Mouse (Mus musculus): ENCODE data around the gene Adamtsl5. TPM values are rescaled to one million over a fixed set of nuclear protein-coding genes. Genes with fewer than 3 reads are reported as not detected.

Adamtsl5 gene
- total and polyA plus RNA-seq, 3 experiments, result 71.9 to 85.2 (median 84.5) TPM

GRCm38 (mm10) chr10:80312586-80313504 is 35.4 kb downstream of the Adamtsl5 start:
- H3K36me3 ChIP-seq (ENCODE audit: control insufficient read depth, insufficient read depth, low read length), result no peaks in the 10 kb centered on the region
- H3K9ac ChIP-seq (ENCODE audit: low read depth, low read length), result no peak overlapping the region
- no peak overlapping the region for H3K27ac ChIP-seq
- 67% methylated on average over 54 of the region's 54 CpGs for WGBS
- DNase-seq, result no peak
- no peaks in the 10 kb centered on the region for H3K79me2 ChIP-seq (replicated peaks; ENCODE audit: control insufficient read depth, insufficient read depth, low read length)
- H3K4me3 ChIP-seq, result no peak overlapping the region
- peaks cover 3% of the 10 kb centered on the region; the same call in 1 of the 2 replicates for H3K4me1 ChIP-seq (ENCODE audit: control insufficient read depth, insufficient read depth, low read length)
- intact Hi-C loops (cut with DNase I), result no loop called here
- no peak for TF ChIP-seq EP300 (IDR thresholded peaks at IDR 0.05; ENCODE audit: insufficient read depth, low read depth, low read length)
- TF ChIP-seq POLR2A (IDR thresholded peaks at IDR 0.05; ENCODE audit: insufficient read depth, low read depth, low read length), result no peak
- TF ChIP-seq CTCF (IDR thresholded peaks at IDR 0.05), result no peak
- H3K27me3 ChIP-seq (ENCODE audit: control insufficient read depth, insufficient read depth, low read length), result no peaks in the 10 kb centered on the region

GRCm38 (mm10) chr10:80311560-80311959 is 36.7 kb downstream of the Adamtsl5 start:
- Histone ChIP-seq H3K27me3 (ENCODE audit: control insufficient read depth, insufficient read depth, low read length) (no peaks in the 10 kb centered on the region), H3K9ac (ENCODE audit: low read depth, low read length) (no peak overlapping the region), H3K4me1 (ENCODE audit: control insufficient read depth, insufficient read depth, low read length) (no peaks in the 10 kb centered on the region; the same call in 1 of the 2 replicates), H3K4me3 (no peak overlapping the region), H3K36me3 (ENCODE audit: control insufficient read depth, insufficient read depth, low read length) (no peaks in the 10 kb centered on the region), H3K79me2 (replicated peaks; ENCODE audit: control insufficient read depth, insufficient read depth, low read length) (no peaks in the 10 kb centered on the region), H3K27ac (no peak overlapping the region)
- 79% methylated on average over 16 of the region's 16 CpGs for WGBS
- TF ChIP-seq CTCF (IDR thresholded peaks at IDR 0.05) (no peak), EP300 (IDR thresholded peaks at IDR 0.05; ENCODE audit: insufficient read depth, low read depth, low read length) (no peak), POLR2A (IDR thresholded peaks at IDR 0.05; ENCODE audit: insufficient read depth, low read depth, low read length) (no peak)
- intact Hi-C loops (cut with DNase I), result no loop called here
- DNase-seq, result no peak

DNA sequence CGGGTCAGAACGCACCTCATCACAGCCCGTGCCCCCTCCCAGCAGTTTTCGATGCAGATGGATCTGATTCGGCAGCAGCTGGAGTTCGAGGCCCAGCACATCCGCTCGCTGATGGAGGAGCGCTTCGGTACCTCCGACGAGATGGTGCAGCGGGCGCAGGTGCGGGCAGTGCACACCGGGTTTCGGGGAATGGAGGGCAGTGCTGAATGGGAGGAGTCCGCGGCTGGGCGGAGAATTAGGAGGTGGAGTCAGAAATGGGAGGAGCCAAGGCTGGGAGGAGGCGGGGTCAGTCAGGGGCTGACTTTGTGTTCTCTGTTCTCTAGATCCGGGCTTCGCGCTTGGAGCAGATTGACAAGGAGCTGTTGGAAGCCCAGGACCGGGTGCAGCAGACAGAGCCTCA is 43.4 kb downstream of the Adamtsl5 start:
- DNase-seq, result no peak
- Histone ChIP-seq H3K79me2 (replicated peaks; ENCODE audit: control insufficient read depth, insufficient read depth, low read length) (no peaks in the 10 kb centered on the region), H3K27me3 (ENCODE audit: control insufficient read depth, insufficient read depth, low read length) (peaks cover 3% of the 10 kb centered on the region; the same call in 1 of the 2 replicates), H3K4me1 (ENCODE audit: control insufficient read depth, insufficient read depth, low read length) (peaks cover 5% of the 10 kb centered on the region), H3K9ac (ENCODE audit: low read depth, low read length) (no peak overlapping the region), H3K36me3 (ENCODE audit: control insufficient read depth, insufficient read depth, low read length) (no peaks in the 10 kb centered on the region), H3K4me3 (no peak overlapping the region), H3K27ac (no peak overlapping the region)
- WGBS, result 24% methylated on average over 25 of the region's 25 CpGs
- TF ChIP-seq CTCF (IDR thresholded peaks at IDR 0.05) (no peak), POLR2A (IDR thresholded peaks at IDR 0.05; ENCODE audit: insufficient read depth, low read depth, low read length) (no peak), EP300 (IDR thresholded peaks at IDR 0.05; ENCODE audit: insufficient read depth, low read depth, low read length) (no peak)
- intact Hi-C loops (cut with DNase I), result no loop called here

- Histone ChIP-seq H3K27me3 (ENCODE audit: control insufficient read depth, insufficient read depth, low read length) (peaks cover 3% of the 10 kb centered on the region; the same call in 1 of the 2 replicates), H3K9ac (ENCODE audit: low read depth, low read length) (no peak overlapping the region), H3K36me3 (ENCODE audit: control insufficient read depth, insufficient read depth, low read length) (no peaks in the 10 kb centered on the region), H3K4me3 (no peak overlapping the region), H3K27ac (no peak overlapping the region), H3K79me2 (replicated peaks; ENCODE audit: control insufficient read depth, insufficient read depth, low read length) (no peaks in the 10 kb centered on the region), H3K4me1 (ENCODE audit: control insufficient read depth, insufficient read depth, low read length) (peaks cover 5% of the 10 kb centered on the region)
- WGBS, result 40% methylated on average over 12 of the region's 12 CpGs
- no peak for DNase-seq
- TF ChIP-seq POLR2A (IDR thresholded peaks at IDR 0.05; ENCODE audit: insufficient read depth, low read depth, low read length) (no peak), EP300 (IDR thresholded peaks at IDR 0.05; ENCODE audit: insufficient read depth, low read depth, low read length) (no peak), CTCF (IDR thresholded peaks at IDR 0.05) (no peak)
- intact Hi-C loops (cut with DNase I), result no loop called here
Observed at GRCm38 (mm10) chr10:80304458-80304857, 43.8 kb downstream of the Adamtsl5 start.

DNA sequence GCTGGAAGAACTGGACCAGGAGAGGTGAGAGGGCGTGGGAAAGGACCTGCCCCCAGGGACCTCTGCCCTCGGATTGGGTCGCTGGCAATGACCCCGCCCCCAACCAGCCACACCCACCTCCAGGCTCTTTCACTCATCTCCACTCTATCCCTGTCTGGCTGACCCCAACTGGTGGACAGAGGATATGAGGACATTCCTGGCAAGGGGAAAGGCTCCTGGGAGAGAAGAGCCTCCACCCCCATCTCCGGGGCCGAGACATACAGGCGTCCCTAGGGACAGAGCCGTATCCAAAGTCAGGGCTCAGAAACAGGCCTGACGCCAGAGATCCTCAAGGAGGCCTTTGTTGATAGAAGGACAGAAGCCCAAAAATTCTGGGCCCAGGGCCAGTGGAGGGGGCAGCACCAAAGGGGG is 45.7 kb downstream of the Adamtsl5 start:
- TF ChIP-seq CTCF (IDR thresholded peaks at IDR 0.05) (0 out of 2 replicates have a peak, but pooled peaks have one; percentile 12), POLR2A (IDR thresholded peaks at IDR 0.05; ENCODE audit: insufficient read depth, low read depth, low read length) (0 out of 2 replicates have a peak, but pooled peaks have one; percentile 18), EP300 (IDR thresholded peaks at IDR 0.05; ENCODE audit: insufficient read depth, low read depth, low read length) (no peak)

DNA sequence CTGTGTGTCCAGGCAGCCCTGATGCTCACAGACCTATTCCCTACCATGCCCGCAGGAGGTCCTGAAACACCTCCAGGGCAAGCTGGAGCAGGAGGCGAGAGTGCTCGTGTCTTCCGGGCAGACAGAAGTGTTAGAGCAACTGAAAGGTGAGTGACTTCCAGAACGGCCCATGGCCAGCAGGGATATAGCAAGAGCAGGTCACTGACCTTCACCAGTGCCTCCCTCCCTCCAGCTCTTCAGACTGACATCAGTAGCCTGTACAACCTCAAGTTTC is 46.2 kb downstream of the Adamtsl5 start:
- no peak overlapping the region for H3K4me3 ChIP-seq
- TF ChIP-seq POLR2A (IDR thresholded peaks at IDR 0.05; ENCODE audit: insufficient read depth, low read depth, low read length) (no peak), EP300 (IDR thresholded peaks at IDR 0.05; ENCODE audit: insufficient read depth, low read depth, low read length) (no peak), CTCF (IDR thresholded peaks at IDR 0.05) (no peak)
- peaks cover 5% of the 10 kb centered on the region for H3K4me1 ChIP-seq (ENCODE audit: control insufficient read depth, insufficient read depth, low read length)
- peaks cover 3% of the 10 kb centered on the region; the same call in 1 of the 2 replicates for H3K27me3 ChIP-seq (ENCODE audit: control insufficient read depth, insufficient read depth, low read length)
- WGBS, result 49% methylated on average over 5 of the region's 5 CpGs
- DNase-seq, result no peak
- H3K79me2 ChIP-seq (replicated peaks; ENCODE audit: control insufficient read depth, insufficient read depth, low read length), result no peaks in the 10 kb centered on the region
- intact Hi-C loops (cut with DNase I), result no loop called here
- no peaks in the 10 kb centered on the region for H3K36me3 ChIP-seq (ENCODE audit: control insufficient read depth, insufficient read depth, low read length)
- peak overlapping the region; percentile 54 for H3K27ac ChIP-seq
- H3K9ac ChIP-seq (ENCODE audit: low read depth, low read length), result 0 out of 2 replicates have a peak overlapping the region, but pooled peaks have one; percentile 0

More for the DNA sequence above, 45.7 kb downstream of the Adamtsl5 start:
- peak; percentile 88 for DNase-seq
- peaks cover 5% of the 10 kb centered on the region for H3K4me1 ChIP-seq (ENCODE audit: control insufficient read depth, insufficient read depth, low read length)
- H3K4me3 ChIP-seq, result no peak overlapping the region
- H3K27me3 ChIP-seq (ENCODE audit: control insufficient read depth, insufficient read depth, low read length), result peaks cover 3% of the 10 kb centered on the region; the same call in 1 of the 2 replicates
- no peaks in the 10 kb centered on the region for H3K36me3 ChIP-seq (ENCODE audit: control insufficient read depth, insufficient read depth, low read length)
- 24% methylated on average over 9 of the region's 9 CpGs for WGBS
- intact Hi-C loops (cut with DNase I), result no loop called here
- no peak overlapping the region for H3K9ac ChIP-seq (ENCODE audit: low read depth, low read length)
- peak overlapping the region; percentile 54 for H3K27ac ChIP-seq
- H3K79me2 ChIP-seq (replicated peaks; ENCODE audit: control insufficient read depth, insufficient read depth, low read length), result no peaks in the 10 kb centered on the region
